Mouse (Mus musculus) bone marrow, adult 2 months (tissue): ENCODE measurements around the gene Csf2rb2.

Experiments used
- CTCF ChIP-seq: fragments of 200-500 bp; IDR thresholded peaks from 2 replicates; pipeline ENCODE4 v1.5.1; 2011; ENCODE audit warnings: low read length, control low read depth; ENCODE audit not compliant: control insufficient read depth, insufficient read depth
- POLR2A ChIP-seq: fragments of 200-500 bp; IDR thresholded peaks from 2 replicates; pipeline ENCODE4 v1.6.1; 2011; ENCODE audit warnings: low read depth, mild to moderate bottlenecking, control low read depth, low read length, borderline replicate concordance; ENCODE audit not compliant: control insufficient read depth

- TF ChIP-seq POLR2A (no peak), CTCF (no peak)
These were observed 57.9 kb downstream of the Csf2rb2 start for GRCm38 (mm10) chr15:78247659-78248058.
